Mouse (Mus musculus) heart, adult 2 months (tissue): ENCODE results near the gene Fat4. TPM values are rescaled to one million over a fixed set of nuclear protein-coding genes. Genes with fewer than 3 reads are reported as not detected.

ENCODE experiments used
- DNase-seq, 2 experiments: peaks; one replicate each; pipeline ENCODE4 v3.0.0; 2021
- H3K27ac ChIP-seq: fragments of 200-600 bp; 2 replicates; pipeline ENCODE4 v1.8.1; 2022
- H3K27me3 ChIP-seq: fragments of 200-500 bp; 2 replicates; pipeline ENCODE4 v1.6.1; 2012; ENCODE audit warnings: mild to moderate bottlenecking, low read length, inconsistent platforms, mixed read lengths; ENCODE audit not compliant: control insufficient read depth, insufficient read depth
- H3K36me3 ChIP-seq: fragments of 200-500 bp; 2 replicates; pipeline ENCODE4 v1.6.1; 2012; ENCODE audit warnings: low read length, inconsistent platforms; ENCODE audit not compliant: control insufficient read depth, insufficient read depth
- H3K4me1 ChIP-seq: fragments of 200-500 bp; 2 replicates; pipeline ENCODE4 v1.6.1; 2011; ENCODE audit warnings: low read length; ENCODE audit not compliant: control insufficient read depth, insufficient read depth
- H3K4me3 ChIP-seq: fragments of 200-600 bp; 2 replicates; pipeline ENCODE4 v1.8.1; 2022
- H3K79me2 ChIP-seq: fragments of 200-500 bp; replicated peaks from 2 replicates; pipeline ENCODE4 v1.6.1; 2012; ENCODE audit warnings: mild to moderate bottlenecking, inconsistent platforms, low read length, moderate library complexity, mixed read lengths; ENCODE audit not compliant: control insufficient read depth, insufficient read depth
- H3K9ac ChIP-seq: fragments of 200-500 bp; 2 replicates; pipeline ENCODE4 v1.6.1; 2012; ENCODE audit warnings: low read depth, mild to moderate bottlenecking, control low read depth, inconsistent platforms, low read length, mixed read lengths
- CTCF ChIP-seq: fragments of 200-600 bp; IDR thresholded peaks from 2 replicates; pipeline ENCODE4 v1.8.1; 2022; ENCODE audit warnings: antibody characterized with exemption, mild to moderate bottlenecking, moderate library complexity
- EP300 ChIP-seq: fragments of 200-500 bp; IDR thresholded peaks from 2 replicates; pipeline ENCODE4 v1.6.1; 2011; ENCODE audit warnings: low read depth, low read length, control low read depth; ENCODE audit not compliant: insufficient read depth
- POLR2A ChIP-seq: fragments of 200-500 bp; IDR thresholded peaks from 2 replicates; pipeline ENCODE4 v1.6.1; 2011; ENCODE audit warnings: mild to moderate bottlenecking, low read depth, low read length, control low read depth; ENCODE audit not compliant: insufficient read depth
- WGBS: fragments of 180-500 bp; shearing (Covaris S2); methylation state at CpG from one replicate; pipeline ENCODE4 v1.1.7; 2018; 5-methylcytosine and 5-hydroxymethylcytosine counted together
- intact Hi-C: fragments of 180-260 bp; cut with DNase I; formaldehyde crosslinking; loops from one replicate; pipeline ENCODE4 v1.15.1; 2025
- polyA plus RNA-seq: library from polyadenylated mRNA; depleted of rRNA; stranded (reverse); fragments of >200 nt; gene quantifications from 2 replicates; pipeline ENCODE4 v1.2.3, GENCODE M21; 2012
- total RNA-seq, 2 experiments: library from RNA; stranded (reverse); gene quantifications; 2 replicates each; pipeline ENCODE4 v1.2.3; 2021

Gene Fat4
- total and polyA plus RNA-seq, 3 experiments, result 1.9 to 5.1 (median 5.1) TPM

GRCm38 (mm10) chr3:38853650-38854049, 33.1 kb upstream of the Fat4 start:
- no peak for DNase-seq
- no peaks in the 10 kb centered on the region for H3K79me2 ChIP-seq
- H3K9ac ChIP-seq, result no peak overlapping the region
- intact Hi-C loops, result no loop called here
- no peaks in the 10 kb centered on the region for H3K36me3 ChIP-seq
- H3K4me3 ChIP-seq, result no peak overlapping the region
- no peak overlapping the region for H3K27ac ChIP-seq
- 22% methylated on average over 3 of the region's 3 CpGs for WGBS
- H3K4me1 ChIP-seq, result no peaks in the 10 kb centered on the region
- no peaks in the 10 kb centered on the region for H3K27me3 ChIP-seq
- peak; percentile 32 for TF ChIP-seq CTCF
- TF ChIP-seq EP300, result no peak
- TF ChIP-seq POLR2A, result no peak

- Histone ChIP-seq H3K9ac (no peak overlapping the region), H3K27ac (no peak overlapping the region), H3K4me3 (no peak overlapping the region), H3K36me3 (no peaks in the 10 kb centered on the region), H3K4me1 (no peaks in the 10 kb centered on the region), H3K79me2 (no peaks in the 10 kb centered on the region), H3K27me3 (no peaks in the 10 kb centered on the region)
- TF ChIP-seq EP300 (no peak), POLR2A (no peak), CTCF (no peak)
- WGBS, result 38% methylated on average over 5 of the region's 5 CpGs
- intact Hi-C loops, result no loop called here
- no peak for DNase-seq
Observed at GRCm38 (mm10) chr3:38860683-38861082, 26.1 kb upstream of the Fat4 start.

GRCm38 (mm10) chr3:38871291-38871690, 15.4 kb upstream of the Fat4 start:
- no peak for DNase-seq
- TF ChIP-seq EP300 (no peak), CTCF (no peak), POLR2A (no peak)
- intact Hi-C loops, result no loop called here

DNA sequence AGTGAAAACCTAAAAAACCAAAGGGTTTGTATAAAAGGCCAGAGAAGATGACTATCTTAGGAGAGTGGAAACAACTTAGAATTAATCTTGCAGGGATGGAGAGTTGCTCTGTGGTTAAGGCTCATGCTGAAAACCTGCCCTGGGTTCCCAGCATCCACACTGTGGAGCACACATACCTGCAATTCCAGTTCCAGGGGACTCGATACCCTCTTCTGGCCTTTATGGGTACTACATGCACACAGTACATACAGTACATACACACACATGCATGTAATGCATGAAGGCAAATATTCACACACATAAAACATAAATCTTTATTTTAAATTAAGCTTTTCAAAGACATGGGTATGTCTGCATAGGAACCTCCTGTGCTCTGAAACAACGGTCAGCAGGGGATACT, 10.9 kb upstream of the Fat4 start:
- no peak for DNase-seq
- Histone ChIP-seq H3K36me3 (no peaks in the 10 kb centered on the region), H3K4me3 (no peak overlapping the region), H3K9ac (no peak overlapping the region), H3K4me1 (no peaks in the 10 kb centered on the region), H3K27ac (no peak overlapping the region), H3K79me2 (no peaks in the 10 kb centered on the region), H3K27me3 (no peaks in the 10 kb centered on the region)
- TF ChIP-seq CTCF (peak; percentile 22), EP300 (no peak)
- 88% methylated on average over 2 of the region's 2 CpGs for WGBS
- intact Hi-C loops, result no loop called here

More at GRCm38 (mm10) chr3:38871291-38871690, 15.4 kb upstream of the Fat4 start:
- WGBS, result 84% methylated on average over 2 of the region's 2 CpGs
- no peaks in the 10 kb centered on the region for H3K27me3 ChIP-seq
- no peaks in the 10 kb centered on the region for H3K79me2 ChIP-seq
- no peak overlapping the region for H3K9ac ChIP-seq
- H3K4me1 ChIP-seq, result no peaks in the 10 kb centered on the region
- no peak overlapping the region for H3K4me3 ChIP-seq
- H3K36me3 ChIP-seq, result no peaks in the 10 kb centered on the region
- no peak overlapping the region for H3K27ac ChIP-seq

DNA sequence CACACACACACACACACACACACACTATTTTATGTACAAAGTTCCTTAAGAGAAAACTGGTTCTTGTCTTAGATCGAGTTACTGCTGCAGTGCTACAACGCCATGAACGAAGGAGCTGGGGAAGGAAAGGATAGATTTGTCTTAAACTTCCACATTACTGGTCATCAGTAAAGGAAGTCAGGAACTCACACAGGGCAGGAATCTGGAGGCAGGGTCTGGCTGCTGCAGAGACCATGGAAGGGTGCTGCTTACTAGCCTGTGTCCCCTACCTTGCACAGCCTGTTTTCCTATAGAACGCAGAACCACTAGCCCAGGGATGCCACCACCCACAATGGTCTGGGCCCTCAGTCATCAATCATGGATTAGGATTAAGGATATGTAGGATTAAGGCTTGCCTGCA, 10.0 kb upstream of the Fat4 start:
- DNase-seq, result no peak
- intact Hi-C loops, result no loop called here
- Histone ChIP-seq H3K79me2 (no peaks in the 10 kb centered on the region), H3K27me3 (no peaks in the 10 kb centered on the region), H3K36me3 (no peaks in the 10 kb centered on the region), H3K4me3 (no peak overlapping the region), H3K4me1 (no peaks in the 10 kb centered on the region), H3K27ac (no peak overlapping the region), H3K9ac (no peak overlapping the region)
- 93% methylated on average over 4 of the region's 4 CpGs for WGBS
- no peak for TF ChIP-seq POLR2A
- no peak for TF ChIP-seq CTCF
- no peak for TF ChIP-seq EP300

- Histone ChIP-seq H3K36me3 (no peaks in the 10 kb centered on the region), H3K4me3 (no peak overlapping the region), H3K79me2 (no peaks in the 10 kb centered on the region), H3K27me3 (no peaks in the 10 kb centered on the region), H3K4me1 (0 out of 2 replicates have a peak, but pooled peaks cover 2% of the 10 kb centered on the region), H3K27ac (no peak overlapping the region), H3K9ac (no peak overlapping the region)
- intact Hi-C loops, result loop anchor here (1.0 to 5.0 kb wide), 4 partner anchors 395 to 1115 kb away; no protein-coding TSS in a partner anchor
- 42% methylated on average over 6 of the region's 6 CpGs for WGBS
- TF ChIP-seq POLR2A (no peak), CTCF (peak; percentile 90)
- DNase-seq, result no peak
Observed at GRCm38 (mm10) chr3:38882778-38883177, 4.0 kb upstream of the Fat4 start.
